Mouse (Mus musculus) layer of hippocampus, adult 11-12 months (tissue): ENCODE measurements at regions not wholly inside any gene's neighbourhood (a gene's known extent, or its start where the extent isn't known, plus 50 kb on each side); places are given as distances from the start of the nearest gene placed in this dataset.
A peak's percentile ranks its signal among the peaks of the same experiment; 100 is the strongest.

Experiments used
- DNase-seq: peaks from one replicate; pipeline ENCODE4 v3.0.0; 2022; ENCODE audit warnings: low spot score

DNA sequence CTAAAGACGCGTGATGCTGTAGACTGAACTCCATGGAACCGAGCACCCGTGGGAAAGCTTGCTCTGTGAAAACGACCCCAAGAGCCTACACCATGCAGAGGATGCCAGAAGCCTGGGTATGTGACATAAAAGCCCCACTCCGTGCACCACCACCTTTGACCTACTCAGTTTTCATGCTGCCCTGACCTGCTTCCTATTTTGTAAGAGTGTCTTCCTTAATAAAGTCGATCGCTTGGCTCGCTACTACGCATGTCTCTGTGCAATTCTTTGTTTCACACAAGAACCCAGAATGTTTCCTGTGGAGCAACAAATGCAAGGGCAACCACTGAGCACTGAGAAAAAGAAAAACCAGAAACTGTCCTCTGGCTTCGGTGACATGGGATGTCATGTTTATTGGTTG lies 60.5 kb downstream of the Sec61b start:
- DNase-seq = no peak

- no peak for DNase-seq
These were observed 93.2 kb downstream of the Sec61b start for GRCm38 (mm10) chr4:47567694-47568093.

GRCm38 (mm10) chr4:47570846-47571245 lies 96.4 kb downstream of the Sec61b start:
- no peak for DNase-seq

DNA sequence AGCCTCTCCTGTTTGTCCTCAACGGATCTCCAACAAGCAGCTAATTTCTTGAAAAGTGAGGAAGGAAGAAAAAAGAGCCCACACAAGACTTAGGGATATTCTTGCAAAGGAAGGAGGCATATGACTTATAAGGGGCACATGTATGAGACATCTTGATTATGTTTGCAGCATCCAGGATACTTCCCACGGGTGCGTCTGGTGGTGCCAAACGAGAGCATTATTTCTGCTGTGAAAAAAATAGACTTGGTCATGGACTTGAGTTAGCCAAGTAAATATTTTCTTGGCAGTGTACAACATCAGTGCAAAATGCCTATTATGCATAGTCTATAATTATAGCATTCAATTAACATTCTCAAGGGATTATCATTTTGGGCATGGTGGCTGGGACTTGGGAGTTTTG lies 101.6 kb downstream of the Sec61b start:
- DNase-seq = no peak

DNA sequence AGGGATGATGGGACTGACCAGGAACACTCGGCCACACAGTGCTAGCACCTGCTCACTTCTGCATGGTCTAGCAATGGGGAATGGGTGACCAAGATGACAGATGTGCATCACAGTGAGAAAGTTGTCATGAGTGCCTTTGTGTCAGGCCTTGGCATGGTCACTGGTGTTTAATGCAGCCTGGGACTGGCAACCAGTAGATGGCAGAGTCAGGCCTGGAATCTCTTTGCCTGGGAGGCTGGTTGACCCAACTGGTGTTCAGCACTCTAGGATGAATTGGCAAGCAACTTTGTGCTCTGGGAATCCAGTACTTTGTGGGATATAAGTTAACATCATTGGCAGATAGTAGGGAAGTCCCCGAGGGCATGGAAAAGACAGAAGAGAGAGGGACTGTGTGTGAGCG lies 103.0 kb downstream of the Sec61b start:
- peak; percentile 47 for DNase-seq

- no peak for DNase-seq
These were observed 104.2 kb downstream of the Sec61b start for GRCm38 (mm10) chr4:47578637-47579036.

- no peak for DNase-seq
These were observed 106.1 kb downstream of the Sec61b start for GRCm38 (mm10) chr4:47580556-47580955.

DNA sequence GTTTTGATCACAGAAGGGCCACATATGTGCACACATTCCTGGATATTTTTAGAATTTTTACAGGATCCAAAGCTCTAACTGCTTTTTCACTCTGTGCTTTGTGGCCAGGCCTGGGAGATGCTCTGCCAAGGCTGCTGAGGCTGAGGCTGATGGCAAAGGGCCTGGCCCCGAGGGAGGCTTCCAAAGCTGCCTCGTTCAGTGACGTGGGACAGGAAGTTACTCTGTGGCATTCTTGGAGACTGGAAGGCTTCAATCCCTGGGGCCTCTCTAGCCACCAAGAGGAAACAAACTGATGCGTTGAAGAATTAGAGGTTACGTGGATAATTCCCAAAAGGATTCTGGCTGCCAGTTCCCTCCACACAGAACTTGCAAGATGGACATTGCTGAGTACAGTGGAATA lies 112.8 kb downstream of the Sec61b start:
- DNase-seq = no peak

- DNase-seq = no peak
These were observed 118.0 kb downstream of the Sec61b start for GRCm38 (mm10) chr4:47592271-47592986.

- DNase-seq = no peak
These were observed 118.7 kb downstream of the Sec61b start for GRCm38 (mm10) chr4:47593155-47593554.

DNA sequence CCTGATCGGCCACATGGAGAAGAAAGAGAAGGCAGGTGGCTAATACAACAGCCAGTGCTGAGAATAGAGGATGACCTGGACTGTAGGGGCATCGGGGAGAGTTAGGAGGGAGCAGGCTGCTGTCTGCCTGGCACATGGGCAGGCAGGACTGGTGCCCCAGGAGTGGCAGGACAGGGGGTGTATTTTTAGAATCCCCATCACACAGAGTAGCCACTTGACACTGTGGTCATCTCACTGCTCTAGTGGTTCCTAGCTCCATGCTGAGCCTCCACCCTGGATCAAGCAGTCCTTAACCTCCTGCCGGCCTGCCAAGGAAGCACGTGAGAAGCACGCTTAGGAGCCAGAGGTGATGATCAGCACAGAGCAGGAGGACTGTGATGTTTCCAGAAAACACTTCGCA lies 119.7 kb downstream of the Sec61b start:
- DNase-seq = no peak

GRCm38 (mm10) chr4:47595841-47596240 lies 121.4 kb downstream of the Sec61b start:
- no peak for DNase-seq

GRCm38 (mm10) chr4:47597586-47597985 lies 123.1 kb downstream of the Sec61b start:
- DNase-seq = peak; percentile 56

- peak; percentile 42 for DNase-seq
These were observed 123.8 kb downstream of the Sec61b start for GRCm38 (mm10) chr4:47598216-47598615.

DNA sequence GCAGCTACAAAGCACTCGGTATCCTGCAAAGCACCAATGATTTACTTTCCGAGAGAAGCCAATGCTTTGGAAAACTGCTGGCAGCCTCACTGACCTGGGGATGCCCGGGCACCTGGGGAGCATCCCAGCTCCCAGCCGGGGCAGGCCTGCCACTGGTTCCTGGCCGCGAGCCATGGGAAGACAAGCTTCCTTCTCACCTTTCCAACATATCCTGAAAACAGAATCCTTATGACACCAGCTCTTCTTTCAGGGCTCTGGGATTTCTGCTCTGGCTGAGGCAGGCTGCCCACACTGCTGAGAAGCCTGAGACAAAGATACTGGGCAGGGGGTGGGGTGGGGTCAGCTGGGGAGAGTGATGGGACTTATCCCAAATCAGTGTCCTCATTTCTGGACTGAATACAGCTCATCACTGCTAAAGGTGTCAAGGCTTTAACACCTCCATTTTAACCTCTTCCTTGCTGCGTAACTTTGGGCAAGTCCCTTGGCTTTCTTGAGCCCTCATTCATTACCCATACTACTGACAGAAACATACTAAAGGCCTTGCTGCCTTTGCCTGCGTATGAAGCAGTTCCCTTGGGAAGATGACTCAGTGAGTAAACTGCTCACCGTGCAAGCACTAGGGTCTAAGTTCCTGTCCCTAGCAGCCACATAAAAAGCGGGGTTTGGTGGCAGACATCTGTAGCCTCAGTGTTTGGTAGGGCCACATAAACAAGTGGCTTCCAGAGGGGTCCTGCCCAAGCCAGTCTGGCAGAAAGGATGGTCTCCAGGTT lies 127.0 kb downstream of the Sec61b start:
- no peak for DNase-seq

DNA sequence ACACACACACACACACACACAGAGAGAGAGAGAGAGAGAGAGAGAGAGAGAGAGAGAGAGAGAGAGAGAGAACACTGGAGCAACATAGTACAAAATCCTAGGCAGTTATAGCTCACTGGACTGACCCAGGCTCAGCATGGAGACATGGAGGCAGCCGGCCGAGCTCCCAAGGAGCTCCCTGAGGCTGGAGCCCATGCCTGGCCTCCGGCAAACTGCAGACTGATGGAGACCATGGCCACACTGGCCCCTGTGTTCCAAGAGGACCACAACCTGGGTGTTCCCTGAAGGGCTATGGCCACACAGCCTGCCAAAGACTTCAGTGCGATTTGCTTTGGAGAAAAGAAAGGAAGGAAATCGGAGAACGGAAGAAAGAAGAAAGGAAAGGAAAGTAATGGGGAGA lies 128.9 kb downstream of the Sec61b start:
- DNase-seq = no peak

DNA sequence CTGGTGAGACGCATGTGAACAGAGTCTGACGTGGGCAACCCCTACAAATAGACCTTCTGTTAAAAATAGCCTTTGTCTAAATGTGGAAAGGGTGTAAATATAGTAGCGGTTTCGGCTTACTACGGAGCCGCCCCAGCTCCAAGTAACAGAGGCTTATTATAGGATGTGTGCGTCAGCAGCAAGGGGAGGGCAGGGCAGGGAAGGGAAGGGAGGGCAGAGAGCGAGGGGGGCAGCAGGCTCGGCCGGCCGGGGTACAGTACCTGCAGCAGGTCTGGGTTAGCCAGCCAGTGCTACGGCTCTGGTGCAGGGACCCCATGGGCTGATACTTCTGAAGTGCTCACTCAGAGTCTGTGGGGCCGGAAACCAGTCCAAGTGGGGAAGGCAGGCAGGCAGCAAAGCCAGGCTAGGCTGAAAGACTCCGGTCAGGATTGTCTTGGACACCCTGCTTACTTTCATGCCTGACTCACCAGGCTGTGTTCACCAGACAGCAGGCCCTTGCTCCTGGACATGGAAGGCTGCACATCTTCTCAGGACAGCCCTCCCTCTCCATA lies 129.5 kb downstream of the Sec61b start:
- DNase-seq = peak; percentile 48

DNA sequence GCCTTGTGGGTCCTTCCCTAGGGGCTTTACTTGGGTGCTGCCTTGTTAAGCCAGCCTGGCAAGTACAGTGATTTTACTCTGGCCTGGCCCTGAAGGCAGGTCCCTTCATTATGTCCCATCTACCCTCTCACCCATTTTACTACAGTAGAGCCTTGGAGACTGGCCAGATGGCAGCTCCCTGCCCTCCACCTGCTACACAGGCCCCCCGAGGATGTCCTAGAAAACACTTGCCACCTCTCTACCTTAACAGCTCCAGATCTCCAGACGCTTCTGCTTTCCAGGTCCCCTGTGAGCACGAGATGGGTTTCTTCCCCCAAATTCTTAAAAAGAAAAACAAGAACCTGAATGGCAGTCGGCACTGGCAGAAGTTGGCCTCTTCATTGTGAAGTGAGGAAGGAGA lies 131.2 kb downstream of the Sec61b start:
- no peak for DNase-seq

- DNase-seq = peak; percentile 93
These were observed 134.2 kb downstream of the Sec61b start for GRCm38 (mm10) chr4:47608673-47609072.

GRCm38 (mm10) chr4:47610913-47611312 lies 136.5 kb downstream of the Sec61b start:
- no peak for DNase-seq

- DNase-seq = no peak
These were observed 142.1 kb downstream of the Sec61b start for GRCm38 (mm10) chr4:47616525-47616924.

DNA sequence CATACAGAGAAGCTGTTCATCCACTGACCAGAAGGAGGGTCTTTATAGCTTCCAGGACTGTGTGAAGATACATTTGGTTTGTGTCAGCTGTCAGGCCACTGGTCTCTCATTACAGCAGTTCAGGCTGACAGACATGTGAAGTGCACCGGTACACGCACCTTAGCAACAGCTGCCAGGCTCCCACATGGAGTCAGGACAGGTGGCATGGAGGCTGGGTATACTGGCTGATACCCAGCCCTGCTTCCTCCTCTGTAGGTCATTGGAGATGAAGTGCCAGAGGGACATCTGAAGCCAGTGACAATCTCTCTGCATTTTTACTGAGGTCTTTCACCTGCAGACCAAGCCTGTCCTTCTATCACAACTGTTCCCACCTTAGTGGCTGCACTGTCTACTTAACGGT lies 146.2 kb downstream of the Sec61b start:
- no peak for DNase-seq
